Mouse (Mus musculus) brain, embryonic 14.5 days (tissue): ENCODE results near the gene Epha4.

Experiments
- CTCF ChIP-seq: fragments of 200-500 bp; IDR thresholded peaks from 2 replicates; pipeline ENCODE4 v1.5.1; 2012; ENCODE audit warnings: inconsistent platforms, mild to moderate bottlenecking, moderate library complexity, borderline replicate concordance; ENCODE audit not compliant: insufficient read depth, insufficient read length; ENCODE audit errors: extremely low read depth
- POLR2A ChIP-seq: fragments of 200-500 bp; IDR thresholded peaks from 2 replicates; pipeline ENCODE4 v1.6.1; 2012; ENCODE audit warnings: mild to moderate bottlenecking, inconsistent platforms, borderline replicate concordance; ENCODE audit not compliant: poor library complexity, insufficient read depth, insufficient read length, severe bottlenecking; ENCODE audit errors: extremely low read depth

DNA sequence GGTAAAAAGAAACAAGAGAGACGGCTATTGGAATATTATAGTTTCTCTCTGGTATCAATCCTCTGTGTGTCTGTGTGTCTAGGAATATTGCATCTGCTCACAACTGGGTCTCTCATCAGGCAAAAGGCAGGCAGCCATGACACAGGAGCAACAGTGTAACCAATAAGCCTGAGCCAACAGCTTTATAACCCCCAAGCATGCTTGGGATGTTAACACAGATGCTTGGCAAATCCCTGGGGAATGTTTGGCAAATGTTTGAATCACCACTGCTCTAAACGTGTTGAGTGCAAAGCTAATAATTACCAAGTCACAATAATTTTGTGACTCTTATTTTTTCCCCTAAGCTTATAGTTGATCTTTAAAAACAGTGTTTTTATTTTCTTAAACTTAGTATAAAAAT, 8.5 kb upstream of the Epha4 start:
- no peak for TF ChIP-seq CTCF
- no peak for TF ChIP-seq POLR2A
